Mouse (Mus musculus) neural tube, embryonic 13.5 days (tissue): ENCODE results near the gene Sparc. TPM values are rescaled to one million over a fixed set of nuclear protein-coding genes. Genes with fewer than 3 reads are reported as not detected.

Experiments used
- ATAC-seq: fragments of 200-750 bp; cut with Nextera tagmentation; 2 replicates; pipeline ENCODE4 v1.8.0; 2017; ENCODE audit warnings: low read depth, mild to moderate bottlenecking, moderate TSS enrichment, moderate library complexity
- H3K27ac ChIP-seq: fragments of 300-500 bp; sonication (generic); replicated peaks from 2 replicates; pipeline ENCODE4 v1.5.1; 2015; ENCODE audit warnings: moderate library complexity, mild to moderate bottlenecking, inconsistent platforms
- H3K27me3 ChIP-seq: fragments of 300-500 bp; sonication (generic); 2 replicates; pipeline ENCODE4 v1.6.1; 2015; ENCODE audit warnings: mild to moderate bottlenecking, inconsistent platforms
- H3K36me3 ChIP-seq: fragments of 300-500 bp; sonication (generic); 2 replicates; pipeline ENCODE4 v1.6.1; 2015; ENCODE audit warnings: mild to moderate bottlenecking, inconsistent platforms
- H3K4me1 ChIP-seq: fragments of 300-500 bp; sonication (generic); replicated peaks from 2 replicates; pipeline ENCODE4 v1.6.1; 2015; ENCODE audit warnings: inconsistent platforms
- H3K4me2 ChIP-seq: fragments of 300-500 bp; sonication (generic); 2 replicates; pipeline ENCODE4 v1.6.1; 2015; ENCODE audit warnings: inconsistent platforms, mild to moderate bottlenecking, moderate library complexity
- H3K4me3 ChIP-seq: fragments of 300-500 bp; sonication (generic); 2 replicates; pipeline ENCODE4 v1.5.1; 2015; ENCODE audit warnings: mild to moderate bottlenecking, inconsistent platforms
- H3K9ac ChIP-seq: fragments of 300-500 bp; sonication (generic); 2 replicates; pipeline ENCODE4 v1.6.1; 2015; ENCODE audit warnings: moderate library complexity, mild to moderate bottlenecking, inconsistent platforms
- H3K9me3 ChIP-seq: fragments of 300-500 bp; sonication (generic); 2 replicates; pipeline ENCODE4 v1.6.1; 2016; ENCODE audit warnings: inconsistent platforms
- WGBS: fragments of 180-500 bp; shearing (Covaris S2); methylation state at CpG from one replicate; pipeline ENCODE4 v1.1.7; 2015; 5-methylcytosine and 5-hydroxymethylcytosine counted together
- polyA plus RNA-seq: library from polyadenylated mRNA; unstranded; fragments of >200 nt; fragmentation: Nextera tagmentation; extraction: Ambion mirVana; gene quantifications from 2 replicates; pipeline ENCODE4 v1.2.1, GENCODE M21; 2015

Sparc gene
- polyA plus RNA-seq: 730 and 747 TPM in 2 replicates

GRCm38 (mm10) chr11:55422978-55423377 lies at the start of gene Sparc:
TSS of gene Sparc (minus strand) at chr11:55423183.
- Histone ChIP-seq H3K4me1 (peaks cover 49% of the 10 kb centered on the region), H3K27ac (peak within 1 kb of the TSS; percentile 80), H3K9me3 (no peaks in the 10 kb centered on the region), H3K27me3 (no peaks in the 10 kb centered on the region), H3K36me3 (no peaks in the 10 kb centered on the region), H3K4me3 (no peak within 1 kb of the TSS), H3K9ac (no peak within 1 kb of the TSS), H3K4me2 (no peak within 1 kb of the TSS)
- no peak for ATAC-seq
- WGBS: 92% methylated on average over 1 of the region's 1 CpGs

GRCm38 (mm10) chr11:55471467-55471866 lies 48.5 kb upstream of the Sparc start:
- Histone ChIP-seq H3K9me3 (no peaks in the 10 kb centered on the region), H3K4me1 (peaks cover 41% of the 10 kb centered on the region), H3K36me3 (peaks cover 22% of the 10 kb centered on the region), H3K9ac (peak overlapping the region; percentile 97; the same call in 1 of the 2 replicates), H3K4me2 (peak overlapping the region; percentile 95), H3K4me3 (peak overlapping the region; percentile 97), H3K27ac (no peak overlapping the region), H3K27me3 (no peaks in the 10 kb centered on the region)
- ATAC-seq: no peak
- 92% methylated on average over 7 of the region's 7 CpGs for WGBS

- WGBS: 66% methylated on average over 8 of the region's 8 CpGs
These were observed 47.8 kb upstream of the Sparc start for GRCm38 (mm10) chr11:55470761-55471160.

GRCm38 (mm10) chr11:55469923-55470691 lies 47.1 kb upstream of the Sparc start:
- peak overlapping the region; percentile 95 for H3K4me2 ChIP-seq
- no peaks in the 10 kb centered on the region for H3K27me3 ChIP-seq
- H3K4me1 ChIP-seq: peaks cover 34% of the 10 kb centered on the region
- peak overlapping the region; percentile 93 for H3K27ac ChIP-seq
- H3K9ac ChIP-seq: peak overlapping the region; percentile 97
- peaks cover 21% of the 10 kb centered on the region for H3K36me3 ChIP-seq
- peak overlapping the region; percentile 97 for H3K4me3 ChIP-seq
- 1% methylated on average over 38 of the region's 46 CpGs for WGBS
- H3K9me3 ChIP-seq: no peaks in the 10 kb centered on the region
- ATAC-seq: no peak; the same call in none of the 2 replicates

More at GRCm38 (mm10) chr11:55470761-55471160, 47.8 kb upstream of the Sparc start:
- Histone ChIP-seq H3K27ac (no peak overlapping the region), H3K27me3 (no peaks in the 10 kb centered on the region), H3K9ac (peak overlapping the region; percentile 97), H3K4me1 (peaks cover 37% of the 10 kb centered on the region), H3K9me3 (no peaks in the 10 kb centered on the region), H3K36me3 (peaks cover 22% of the 10 kb centered on the region), H3K4me3 (peak overlapping the region; percentile 97), H3K4me2 (peak overlapping the region; percentile 95)
- ATAC-seq: no peak

- WGBS: 0% methylated on average over 56 of the region's 57 CpGs
- H3K27me3 ChIP-seq: no peaks in the 10 kb centered on the region
- H3K9ac ChIP-seq: peak within 1 kb of the TSS; percentile 97
- no peaks in the 10 kb centered on the region for H3K9me3 ChIP-seq
- H3K27ac ChIP-seq: peak within 1 kb of the TSS; percentile 93
- peaks cover 13% of the 10 kb centered on the region for H3K36me3 ChIP-seq
- H3K4me1 ChIP-seq: peaks cover 34% of the 10 kb centered on the region
- H3K4me2 ChIP-seq: peak within 1 kb of the TSS; percentile 95
- peak; percentile 98 for ATAC-seq
- H3K4me3 ChIP-seq: peak within 1 kb of the TSS; percentile 97
These were observed 46.3 kb upstream of the Sparc start, which contains the start of gene G3bp1 for GRCm38 (mm10) chr11:55469048-55469843. TSS of gene G3bp1 (plus strand) at chr11:55469685.

- Histone ChIP-seq H3K27me3 (no peaks in the 10 kb centered on the region), H3K9ac (peak overlapping the region; percentile 78), H3K4me1 (peaks cover 31% of the 10 kb centered on the region), H3K9me3 (no peaks in the 10 kb centered on the region), H3K36me3 (peaks cover 7% of the 10 kb centered on the region), H3K4me3 (peak overlapping the region; percentile 49), H3K4me2 (peak overlapping the region; percentile 79), H3K27ac (peak overlapping the region; percentile 92)
- 2% methylated on average over 17 of the region's 17 CpGs for WGBS
- 0 out of 2 replicates have a peak, but pooled peaks have one; percentile 15 for ATAC-seq
These were observed 45.6 kb upstream of the Sparc start for GRCm38 (mm10) chr11:55468611-55469047.

GRCm38 (mm10) chr11:55468012-55468411 lies 45.0 kb upstream of the Sparc start:
- Histone ChIP-seq H3K9ac (peak overlapping the region; percentile 78), H3K4me2 (peak overlapping the region; percentile 79), H3K27me3 (no peaks in the 10 kb centered on the region), H3K27ac (peak overlapping the region; percentile 92), H3K36me3 (peaks cover 5% of the 10 kb centered on the region; the same call in 1 of the 2 replicates), H3K9me3 (no peaks in the 10 kb centered on the region), H3K4me3 (peak overlapping the region; percentile 49), H3K4me1 (peaks cover 25% of the 10 kb centered on the region)
- ATAC-seq: no peak
- 79% methylated on average over 10 of the region's 10 CpGs for WGBS

GRCm38 (mm10) chr11:55465177-55465576 lies 42.2 kb upstream of the Sparc start:
- Histone ChIP-seq H3K27ac (no peak overlapping the region), H3K27me3 (no peaks in the 10 kb centered on the region), H3K36me3 (no peaks in the 10 kb centered on the region), H3K9ac (no peak overlapping the region), H3K9me3 (no peaks in the 10 kb centered on the region), H3K4me2 (no peak overlapping the region), H3K4me3 (no peak overlapping the region), H3K4me1 (peaks cover 20% of the 10 kb centered on the region)
- 89% methylated on average over 3 of the region's 3 CpGs for WGBS
- no peak for ATAC-seq

- Histone ChIP-seq H3K9me3 (no peaks in the 10 kb centered on the region), H3K36me3 (no peaks in the 10 kb centered on the region), H3K4me3 (no peak overlapping the region), H3K4me1 (peaks cover 24% of the 10 kb centered on the region), H3K4me2 (no peak overlapping the region), H3K27ac (no peak overlapping the region), H3K27me3 (no peaks in the 10 kb centered on the region), H3K9ac (no peak overlapping the region)
- no peak for ATAC-seq
- WGBS: 86% methylated on average over 10 of the region's 10 CpGs
These were observed 41.7 kb upstream of the Sparc start for GRCm38 (mm10) chr11:55464707-55465106.

- Histone ChIP-seq H3K4me1 (peaks cover 32% of the 10 kb centered on the region), H3K36me3 (no peaks in the 10 kb centered on the region), H3K27me3 (no peaks in the 10 kb centered on the region), H3K4me2 (no peak overlapping the region), H3K9me3 (no peaks in the 10 kb centered on the region), H3K9ac (no peak overlapping the region), H3K4me3 (no peak overlapping the region), H3K27ac (no peak overlapping the region)
- no peak for ATAC-seq
- WGBS: 97% methylated on average over 9 of the region's 9 CpGs
These were observed 39.2 kb upstream of the Sparc start for GRCm38 (mm10) chr11:55462149-55462548.

GRCm38 (mm10) chr11:55461019-55461645 lies 38.1 kb upstream of the Sparc start, which contains the start of gene Atox1:
TSS of gene Atox1 (minus strand) at chr11:55461239.
- Histone ChIP-seq H3K4me3 (peak within 1 kb of the TSS; percentile 70), H3K4me2 (peak within 1 kb of the TSS; percentile 84), H3K27me3 (no peaks in the 10 kb centered on the region), H3K4me1 (peaks cover 36% of the 10 kb centered on the region), H3K27ac (peak within 1 kb of the TSS; percentile 79), H3K36me3 (no peaks in the 10 kb centered on the region), H3K9me3 (no peaks in the 10 kb centered on the region), H3K9ac (peak within 1 kb of the TSS; percentile 83)
- under 1% methylated on average over 36 of the region's 36 CpGs for WGBS
- peak; percentile 96 for ATAC-seq
